Mouse (Mus musculus) lung, postnatal 0 days (tissue): ENCODE results near the gene Sco2.

ENCODE experiments used
- CTCF ChIP-seq: IDR thresholded peaks from 2 replicates; pipeline ENCODE4 v1.5.1; 2016; ENCODE audit warnings: antibody characterized with exemption, mild to moderate bottlenecking
- EP300 ChIP-seq: IDR thresholded peaks from 2 replicates; pipeline ENCODE4 v1.6.1; 2016; ENCODE audit warnings: antibody characterized with exemption, mild to moderate bottlenecking, control low read depth

GRCm38 (mm10) chr15:89387127-89387526, 13.5 kb upstream of the Sco2 start:
- no peak for TF ChIP-seq CTCF
- no peak for TF ChIP-seq EP300
